Mouse (Mus musculus) intestine, embryonic 14.5 days (tissue): ENCODE data around the gene Zfp473. TPM values are rescaled to one million over a fixed set of nuclear protein-coding genes. Genes with fewer than 3 reads are reported as not detected.
"Not testable (repeated sequence)": the region's sequence is repeated elsewhere in the genome, so short reads cannot be mapped to it uniquely, and the experiment has no call there.

Experiments
- ATAC-seq: fragments of 200-750 bp; cut with Nextera tagmentation; replicated peaks from 2 replicates; pipeline ENCODE4 v1.8.0; 2017; ENCODE audit warnings: low read depth, moderate number of reproducible peaks, moderate TSS enrichment, moderate library complexity; ENCODE audit not compliant: low FRiP score, low TSS enrichment
- DNase-seq: peaks from one replicate; pipeline ENCODE4 v3.0.0-alpha.2; 2018; ENCODE audit warnings: low spot score
- H3K27ac ChIP-seq: fragments of 300-500 bp; sonication (generic); 2 replicates; pipeline ENCODE4 v1.5.1; 2014; ENCODE audit warnings: low read depth, mild to moderate bottlenecking, control low read depth
- H3K27me3 ChIP-seq: fragments of 300-500 bp; sonication (generic); replicated peaks from 2 replicates; pipeline ENCODE4 v1.6.1; 2014; ENCODE audit warnings: low read length, control low read depth; ENCODE audit not compliant: control insufficient read depth, insufficient read depth
- H3K36me3 ChIP-seq: fragments of 300-500 bp; sonication (generic); 2 replicates; pipeline ENCODE4 v1.6.1; 2014; ENCODE audit warnings: low read length, control low read depth; ENCODE audit not compliant: control insufficient read depth, insufficient read depth
- H3K4me1 ChIP-seq: fragments of 300-500 bp; sonication (generic); replicated peaks from 2 replicates; pipeline ENCODE4 v1.6.1; 2014; ENCODE audit warnings: low read length, control low read depth, mixed read lengths; ENCODE audit not compliant: control insufficient read depth, insufficient read depth
- H3K4me2 ChIP-seq: fragments of 300-500 bp; sonication (generic); 2 replicates; pipeline ENCODE4 v1.6.1; 2014; ENCODE audit warnings: low read length
- H3K4me3 ChIP-seq: fragments of 300-500 bp; sonication (generic); 2 replicates; pipeline ENCODE4 v1.5.1; 2014; ENCODE audit warnings: low read depth, low read length, control low read depth, mixed read lengths
- H3K9ac ChIP-seq: fragments of 300-500 bp; sonication (generic); 2 replicates; pipeline ENCODE4 v1.6.1; 2014; ENCODE audit warnings: mild to moderate bottlenecking, low read length
- H3K9me3 ChIP-seq: fragments of 300-500 bp; sonication (generic); 2 replicates; pipeline ENCODE4 v1.6.1; 2016; ENCODE audit warnings: low read length, control low read depth; ENCODE audit not compliant: control insufficient read depth
- WGBS: fragments of 180-500 bp; shearing (Covaris S2); extraction: QIAGEN DNeasy Blood & Tissue Kit; methylation state at CpG from one replicate; pipeline ENCODE4 v1.1.7; 2014; 5-methylcytosine and 5-hydroxymethylcytosine counted together
- polyA plus RNA-seq: library from polyadenylated mRNA; unstranded; fragments of >200 nt; fragmentation: Nextera tagmentation; extraction: Ambion mirVana; gene quantifications from 2 replicates; pipeline ENCODE4 v1.2.1, GENCODE M21; 2014

The Zfp473 gene
- polyA plus RNA-seq, 1 experiment from 2014 or later = 4.2 TPM

GRCm38 (mm10) chr7:44728082-44728975 lies 22.5 kb downstream of the Zfp473 start:
- DNase-seq (no peak), ATAC-seq (no peak)
- H3K9ac ChIP-seq = no peak overlapping the region
- no peak overlapping the region for H3K4me3 ChIP-seq
- 86% methylated on average over 11 of the region's 11 CpGs for WGBS
- H3K4me1 ChIP-seq = no peaks in the 10 kb centered on the region
- H3K27me3 ChIP-seq = no peaks in the 10 kb centered on the region
- H3K4me2 ChIP-seq = no peak overlapping the region
- H3K9me3 ChIP-seq = 0 out of 2 replicates have a peak, but pooled peaks cover 5% of the 10 kb centered on the region
- H3K36me3 ChIP-seq = no peaks in the 10 kb centered on the region
- no peak overlapping the region for H3K27ac ChIP-seq

DNA sequence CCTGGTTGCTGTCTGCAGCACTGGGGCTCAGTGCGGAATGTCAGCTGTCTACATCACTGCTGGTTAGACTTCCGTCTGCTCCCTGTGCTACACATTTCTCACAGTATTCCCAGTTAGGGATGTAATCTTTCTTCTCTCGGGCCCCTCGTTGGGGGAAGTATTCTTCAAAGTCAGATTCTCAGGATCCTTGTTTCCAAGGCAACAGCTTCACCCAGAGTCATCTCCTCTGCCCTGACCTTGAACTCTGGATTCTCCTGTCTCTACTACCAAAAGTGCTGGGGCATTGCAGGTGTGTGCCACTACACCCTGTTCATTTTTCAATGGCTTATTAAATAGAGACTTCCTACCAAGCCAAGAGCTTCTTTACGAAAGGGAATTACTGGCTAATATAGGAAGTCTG lies 23.7 kb downstream of the Zfp473 start:
- H3K36me3 ChIP-seq = no peaks in the 10 kb centered on the region
- ATAC-seq (no peak), DNase-seq (no peak)
- no peak overlapping the region for H3K9ac ChIP-seq
- H3K4me1 ChIP-seq = no peaks in the 10 kb centered on the region
- 50% methylated on average over 5 of the region's 5 CpGs for WGBS
- no peaks in the 10 kb centered on the region for H3K27me3 ChIP-seq
- 0 out of 2 replicates have a peak, but pooled peaks cover 5% of the 10 kb centered on the region for H3K9me3 ChIP-seq
- no peak overlapping the region for H3K27ac ChIP-seq
- no peak overlapping the region for H3K4me2 ChIP-seq
- H3K4me3 ChIP-seq = no peak overlapping the region

DNA sequence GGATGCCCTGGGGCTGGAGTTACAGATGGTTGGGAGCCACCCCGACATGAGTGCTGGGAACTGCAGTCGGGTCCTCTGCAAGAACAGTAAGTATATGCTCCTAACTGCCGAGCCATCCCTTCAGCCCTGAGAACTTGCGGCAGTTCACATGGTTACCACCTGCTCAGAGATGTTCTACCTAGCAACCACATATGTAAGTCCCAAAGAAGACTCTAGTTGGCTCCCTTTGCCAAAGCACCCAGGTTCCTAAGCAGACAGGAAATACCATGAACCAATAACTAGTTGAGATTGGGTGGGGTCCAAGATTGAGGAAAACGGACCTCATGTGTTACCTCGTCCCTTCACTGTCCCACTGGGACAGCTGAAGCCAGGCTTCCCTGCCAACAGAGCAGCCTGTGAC lies 24.5 kb downstream of the Zfp473 start:
- no peak overlapping the region for H3K4me2 ChIP-seq
- H3K27ac ChIP-seq = no peak overlapping the region
- no peaks in the 10 kb centered on the region for H3K36me3 ChIP-seq
- 0 out of 2 replicates have a peak, but pooled peaks cover 3% of the 10 kb centered on the region for H3K4me1 ChIP-seq
- H3K4me3 ChIP-seq = no peak overlapping the region
- H3K9ac ChIP-seq = no peak overlapping the region
- no peak for DNase-seq
- 74% methylated on average over 6 of the region's 6 CpGs for WGBS
- no peak for ATAC-seq
- H3K27me3 ChIP-seq = no peaks in the 10 kb centered on the region
- 0 out of 2 replicates have a peak, but pooled peaks cover 5% of the 10 kb centered on the region for H3K9me3 ChIP-seq

DNA sequence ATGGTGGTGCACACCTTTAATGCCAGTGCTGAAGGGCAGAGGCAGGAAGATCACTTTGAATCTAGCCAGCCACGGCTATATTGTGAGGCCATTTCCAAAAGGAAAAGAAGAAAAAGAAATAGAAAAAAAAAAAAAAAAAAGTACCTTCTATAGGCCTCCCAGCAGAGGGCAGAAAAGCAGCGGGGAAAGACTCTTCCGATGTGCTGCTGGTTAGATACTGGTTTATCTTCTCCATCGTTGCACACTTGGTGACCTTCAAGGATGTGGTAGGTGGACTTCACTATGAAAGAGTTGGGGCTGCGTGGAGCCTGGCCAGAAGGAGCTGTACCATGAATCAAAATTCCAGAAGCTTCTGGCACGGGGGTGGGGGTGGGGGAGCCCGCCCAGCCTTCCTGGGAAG lies 26.5 kb downstream of the Zfp473 start:
- DNase-seq (no peak), ATAC-seq (no peak)
- Histone ChIP-seq H3K4me1 (0 out of 2 replicates have a peak, but pooled peaks cover 3% of the 10 kb centered on the region), H3K27ac (no peak overlapping the region), H3K9me3 (0 out of 2 replicates have a peak, but pooled peaks cover 5% of the 10 kb centered on the region), H3K4me2 (no peak overlapping the region), H3K9ac (no peak overlapping the region), H3K36me3 (no peaks in the 10 kb centered on the region), H3K4me3 (no peak overlapping the region), H3K27me3 (no peaks in the 10 kb centered on the region)
- 18% methylated on average over 7 of the region's 7 CpGs for WGBS

GRCm38 (mm10) chr7:44722058-44722457 lies 28.8 kb downstream of the Zfp473 start:
- Histone ChIP-seq H3K4me1 (0 out of 2 replicates have a peak, but pooled peaks cover 3% of the 10 kb centered on the region), H3K4me2 (no peak overlapping the region), H3K9me3 (no peaks in the 10 kb centered on the region), H3K4me3 (no peak overlapping the region), H3K27ac (peak overlapping the region; percentile 43; the same call in 1 of the 2 replicates), H3K27me3 (no peaks in the 10 kb centered on the region), H3K9ac (no peak overlapping the region), H3K36me3 (no peaks in the 10 kb centered on the region)
- 71% methylated on average over 5 of the region's 5 CpGs for WGBS
- DNase-seq = no peak
- peak; percentile 45; the same call in 1 of the 2 replicates for ATAC-seq

DNA sequence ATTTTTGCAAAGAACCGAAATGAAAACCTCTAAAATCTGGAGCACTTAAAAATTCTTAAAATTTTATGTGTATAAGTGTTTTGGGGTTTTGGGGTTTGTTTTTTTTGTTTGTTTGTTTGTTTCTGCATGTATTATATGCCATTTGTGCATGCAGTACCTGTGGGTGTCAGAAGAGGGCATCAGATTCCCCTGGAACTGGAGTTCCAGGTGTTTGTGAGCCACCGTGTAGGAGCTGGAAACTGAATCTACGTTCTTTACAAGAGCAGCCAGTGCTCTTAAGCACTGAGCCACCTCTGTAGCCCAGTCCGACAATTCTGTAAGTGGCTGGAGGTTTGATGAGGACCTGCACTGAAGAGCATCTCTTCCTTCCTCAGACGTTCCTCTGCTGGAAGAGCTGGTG lies 41.0 kb downstream of the Zfp473 start:
- H3K4me2 ChIP-seq = no peak overlapping the region
- H3K9me3 ChIP-seq = no peaks in the 10 kb centered on the region
- no peak overlapping the region for H3K9ac ChIP-seq

DNA sequence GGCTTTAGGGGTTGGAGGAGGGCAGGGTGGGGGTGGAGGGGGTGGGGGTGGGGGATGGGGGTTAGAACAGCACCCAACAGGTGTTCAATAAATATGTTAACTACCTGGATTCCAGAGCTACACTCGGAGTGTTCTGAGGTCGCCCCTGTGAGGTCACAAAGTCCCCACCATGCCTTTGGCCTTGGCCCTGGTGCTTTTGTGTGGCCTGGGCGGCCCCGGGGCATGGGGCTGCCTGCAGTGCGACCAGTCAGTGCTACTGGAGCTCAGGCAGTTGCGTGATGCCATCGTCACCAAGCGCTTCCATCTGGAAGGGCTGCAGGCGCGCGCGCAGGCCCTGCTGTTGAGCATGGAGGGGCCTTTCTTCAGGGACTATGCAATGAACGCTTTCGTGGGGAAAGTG lies 42.3 kb downstream of the Zfp473 start, which contains the start of gene Izumo2:
Gene Izumo2, plus strand, starts transcription at position 169 of the 400 bp plus-strand sequence.
- no peaks in the 10 kb centered on the region for H3K4me1 ChIP-seq
- H3K9me3 ChIP-seq = no peaks in the 10 kb centered on the region
- no peak for ATAC-seq
- H3K4me2 ChIP-seq = no peak within 1 kb of the TSS
- H3K36me3 ChIP-seq = no peaks in the 10 kb centered on the region
- no peak within 1 kb of the TSS for H3K9ac ChIP-seq
- H3K27ac ChIP-seq = no peak within 1 kb of the TSS
- no peak for DNase-seq
- H3K27me3 ChIP-seq = no peaks in the 10 kb centered on the region
- WGBS = 79% methylated on average over 14 of the region's 14 CpGs
- H3K4me3 ChIP-seq = no peak within 1 kb of the TSS

More for the DNA sequence above, 41.0 kb downstream of the Zfp473 start:
- Histone ChIP-seq H3K4me1 (no peaks in the 10 kb centered on the region), H3K27me3 (no peaks in the 10 kb centered on the region), H3K4me3 (no peak overlapping the region), H3K27ac (no peak overlapping the region), H3K36me3 (no peaks in the 10 kb centered on the region)
- no peak for ATAC-seq
- WGBS = 82% methylated on average over 5 of the region's 5 CpGs
- no peak for DNase-seq

DNA sequence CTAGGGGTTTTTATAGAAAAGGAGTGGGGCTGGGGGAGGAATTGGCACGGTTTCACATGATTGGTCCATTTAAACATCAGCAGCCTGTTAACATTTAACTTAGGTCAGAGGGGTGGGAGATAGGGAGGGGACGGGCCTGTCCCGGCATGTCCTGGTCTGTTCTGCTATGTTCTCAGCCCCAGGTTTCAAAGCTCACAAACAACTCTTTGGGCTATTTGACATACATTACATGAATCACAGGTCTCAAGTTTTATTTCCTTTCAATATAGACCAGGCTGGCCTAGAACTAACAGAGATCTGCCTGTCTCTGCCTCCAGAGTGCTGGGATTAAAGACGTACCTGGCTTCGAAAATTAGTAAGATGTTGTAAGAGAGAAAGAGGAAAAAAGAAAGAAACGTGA lies 42.8 kb downstream of the Zfp473 start:
- H3K4me3 ChIP-seq, DNase-seq, H3K9me3 ChIP-seq, H3K4me1 ChIP-seq, H3K9ac ChIP-seq, H3K27ac ChIP-seq, H3K27me3 ChIP-seq, ATAC-seq, H3K4me2 ChIP-seq, H3K36me3 ChIP-seq: not testable (repeated sequence)
- 88% methylated on average over 5 of the region's 6 CpGs for WGBS
